Mouse (Mus musculus): ENCODE measurements at regions not wholly inside any gene's neighbourhood (a gene's known extent, or its start where the extent isn't known, plus 50 kb on each side); places are given as distances from the start of the nearest gene placed in this dataset.
"Not testable (repeated sequence)": the region's sequence is repeated elsewhere in the genome, so short reads cannot be mapped to it uniquely, and the experiment has no call there.

DNA sequence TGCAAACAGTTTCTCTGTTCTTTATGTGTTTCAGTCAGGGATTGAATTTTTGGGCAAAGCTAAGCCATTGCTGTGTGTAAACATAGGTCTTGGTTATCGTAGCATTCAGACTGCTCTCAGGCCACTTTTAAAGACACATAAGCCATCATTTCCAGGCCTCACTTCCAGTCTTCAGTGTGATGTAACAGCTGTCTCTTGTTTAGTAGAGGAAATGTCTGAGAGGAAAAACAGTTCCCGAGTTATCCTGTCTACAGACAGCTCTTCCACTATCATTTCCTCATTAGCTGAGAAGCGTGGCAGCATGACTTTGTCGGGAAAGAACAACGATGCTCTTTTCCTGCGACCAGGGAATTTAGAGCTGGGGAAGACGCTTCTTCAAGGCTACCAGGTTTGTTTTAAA, 196.9 kb downstream of the Fam198b start:
- DNase-seq = no peak

DNA sequence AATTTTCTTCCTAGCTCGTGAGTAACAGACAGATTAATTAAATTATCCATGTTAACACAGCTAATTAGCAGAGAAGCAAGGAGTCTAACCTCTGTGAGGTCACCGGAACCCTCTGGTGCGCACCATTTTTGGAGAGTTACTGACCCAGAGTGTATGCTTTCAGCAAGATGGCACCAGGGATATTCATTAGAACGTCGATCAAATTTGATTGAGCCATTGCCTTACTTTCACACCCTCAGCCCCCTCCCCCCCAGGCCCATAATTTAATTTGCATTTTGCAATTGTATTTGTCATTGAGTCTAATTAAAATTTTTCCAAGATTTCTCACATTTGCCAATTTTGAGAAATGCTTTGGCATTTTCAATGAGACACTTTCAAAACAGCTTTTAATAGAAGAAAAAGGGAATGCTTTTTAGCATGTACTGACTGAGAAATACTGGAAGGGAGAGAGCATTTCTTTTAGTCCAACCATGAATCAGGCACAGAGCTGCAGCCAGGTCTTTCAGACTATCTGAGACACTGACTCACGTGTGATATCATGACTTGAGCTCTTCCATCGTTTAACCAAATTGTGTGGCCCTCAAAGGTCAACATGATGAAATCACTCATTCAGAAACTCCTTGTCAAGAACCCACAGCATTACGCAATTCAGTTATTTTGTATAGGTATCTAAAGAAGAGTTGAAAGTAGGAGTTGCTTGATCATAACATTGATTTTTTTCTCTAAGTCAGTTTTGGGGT, 198.6 kb downstream of the Fam198b start:
- no peak for DNase-seq

DNA sequence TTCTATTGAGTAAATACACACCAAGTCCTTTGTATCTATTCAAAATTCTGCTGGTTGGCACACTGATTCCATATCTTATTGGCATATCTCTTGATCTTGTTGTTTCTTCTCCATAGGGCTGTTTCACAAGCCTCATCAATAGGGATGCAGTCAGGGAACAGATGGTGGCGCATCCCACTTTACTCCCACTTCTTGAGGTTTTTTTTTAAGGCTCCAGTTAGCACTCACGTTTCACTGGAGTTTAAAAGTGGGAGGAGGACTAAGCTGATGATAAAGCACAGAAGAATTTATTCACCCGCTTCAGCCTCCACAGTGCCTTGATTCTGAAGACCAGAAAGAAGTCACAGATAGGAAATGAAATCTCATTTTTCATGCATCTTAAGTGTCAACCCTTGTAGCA, 199.8 kb downstream of the Fam198b start:
- DNase-seq = no peak

DNA sequence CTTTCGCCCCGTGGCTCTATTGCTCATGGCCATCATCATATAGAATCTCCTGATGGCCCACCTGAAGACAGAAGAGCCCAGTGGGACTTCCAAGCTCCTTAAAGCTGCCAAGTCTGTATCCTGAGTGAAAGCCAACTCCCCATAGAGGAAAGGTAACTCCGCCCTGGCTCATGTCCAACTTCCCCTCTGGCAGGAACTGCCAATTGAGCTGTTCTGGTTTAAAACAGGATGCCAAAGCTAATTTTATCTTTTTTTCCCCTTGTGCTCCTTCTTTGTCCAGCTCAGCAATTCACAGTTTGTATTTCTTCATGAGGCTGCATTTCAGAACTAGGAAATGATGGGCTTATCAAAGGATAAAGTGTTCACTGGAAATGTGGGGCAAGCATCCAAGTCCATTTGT, 215.3 kb downstream of the Fam198b start:
- peak in 1 of 2 experiments; percentile 21 for DNase-seq

DNA sequence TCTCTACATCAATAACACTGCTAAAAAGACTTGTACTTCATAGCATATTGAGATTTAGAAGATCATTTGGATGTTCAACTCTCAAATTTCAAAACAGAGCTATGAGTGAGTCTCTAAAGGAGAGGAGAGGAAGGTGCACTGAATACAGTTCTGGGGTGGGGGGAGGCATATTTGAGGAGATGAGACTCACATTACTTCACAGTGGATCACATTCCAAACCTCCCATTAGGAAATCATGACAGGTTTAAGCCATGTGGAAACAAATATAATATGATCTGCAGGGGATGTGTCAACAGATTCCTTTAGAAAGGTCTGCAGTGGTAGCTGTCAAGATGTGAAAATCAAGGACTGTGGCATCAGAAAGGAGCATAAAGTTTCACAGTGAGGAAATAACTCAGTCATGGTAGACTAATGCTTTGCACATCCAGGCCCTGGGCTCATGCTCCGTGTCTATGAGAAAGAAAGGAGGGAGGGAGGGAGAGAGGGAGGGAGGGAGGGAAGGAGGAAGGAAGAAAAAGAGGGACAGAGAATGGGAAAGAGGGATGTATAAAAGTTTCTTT, 235.9 kb downstream of the Fam198b start:
- no peak for DNase-seq

DNA sequence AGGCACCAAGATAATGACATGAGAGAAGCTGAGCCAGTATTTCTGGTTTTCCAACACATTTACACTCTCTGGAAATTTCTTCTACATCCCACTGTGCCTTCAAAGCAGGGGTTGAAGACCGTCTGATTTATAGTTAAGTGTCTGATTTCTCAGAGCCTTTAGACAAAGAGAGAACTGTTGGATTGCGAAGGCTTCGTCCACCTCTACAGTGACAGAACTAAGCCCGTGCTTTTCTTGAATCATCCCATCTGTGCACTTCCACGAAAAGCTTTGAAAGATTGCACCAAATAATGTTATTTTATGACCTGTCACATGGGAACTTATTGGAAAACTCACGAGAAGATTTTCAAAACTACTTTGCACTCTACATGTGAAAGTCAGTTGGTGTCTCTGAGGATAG, 239.3 kb downstream of the Fam198b start:
- no peak for DNase-seq

DNA sequence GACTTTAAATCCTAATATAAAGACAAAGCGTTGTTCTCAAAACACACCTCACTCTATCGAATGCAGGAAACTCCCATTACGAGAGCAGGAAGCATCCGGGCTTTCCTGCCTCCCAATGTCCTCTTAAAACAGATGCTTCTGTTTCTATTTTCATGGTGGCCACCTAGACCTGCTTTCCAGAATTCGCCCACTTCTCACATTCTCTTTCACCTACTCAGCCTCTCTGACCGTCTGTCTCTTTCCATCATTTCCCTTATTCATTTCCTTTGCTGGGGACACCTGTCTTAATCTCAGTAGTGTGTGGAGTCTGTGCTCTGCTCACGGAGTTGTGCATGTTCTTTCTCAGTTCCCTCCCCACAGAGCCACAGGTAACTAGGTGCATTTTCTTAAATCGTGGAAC, 240.3 kb downstream of the Fam198b start:
- DNase-seq = no peak

DNA sequence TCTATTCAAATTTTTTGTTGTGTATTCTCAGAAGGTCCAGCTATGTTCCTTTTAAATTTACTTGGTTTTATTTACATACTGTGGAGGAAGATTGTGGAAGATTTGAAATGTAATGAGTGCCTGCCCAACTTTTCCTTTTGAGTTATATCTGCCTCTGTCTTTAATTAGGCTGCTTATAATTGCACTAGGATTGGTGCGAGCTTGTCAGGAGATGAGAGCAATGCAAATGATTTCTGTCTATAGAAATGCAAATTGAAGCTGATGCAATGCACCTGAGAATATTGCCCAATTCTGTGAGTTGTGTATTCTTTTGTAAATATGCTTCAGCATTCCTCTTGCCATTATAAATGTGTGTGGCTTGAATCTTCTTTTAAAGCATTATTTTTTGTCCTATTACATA, 257.4 kb downstream of the Fam198b start:
- DNase-seq = no peak

DNA sequence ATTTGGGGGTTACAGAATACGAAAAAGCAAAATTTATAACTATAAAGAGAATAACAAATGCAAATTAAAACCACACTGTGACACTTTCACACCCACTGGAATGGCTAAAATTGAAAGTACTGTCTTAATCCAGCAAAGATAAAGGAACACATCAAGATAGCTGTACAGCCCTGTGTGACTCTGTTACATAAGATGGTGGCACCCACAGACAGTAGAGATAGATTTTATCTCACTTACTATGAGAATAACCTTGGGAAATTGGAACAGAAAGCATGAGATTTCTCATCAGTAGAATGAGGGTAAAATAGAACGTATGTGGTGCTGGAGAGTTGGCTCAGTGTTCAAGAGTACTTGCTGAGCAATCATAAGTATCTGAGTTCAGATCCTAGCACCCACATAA, 276.1 kb downstream of the Fam198b start:
- DNase-seq = no peak

DNA sequence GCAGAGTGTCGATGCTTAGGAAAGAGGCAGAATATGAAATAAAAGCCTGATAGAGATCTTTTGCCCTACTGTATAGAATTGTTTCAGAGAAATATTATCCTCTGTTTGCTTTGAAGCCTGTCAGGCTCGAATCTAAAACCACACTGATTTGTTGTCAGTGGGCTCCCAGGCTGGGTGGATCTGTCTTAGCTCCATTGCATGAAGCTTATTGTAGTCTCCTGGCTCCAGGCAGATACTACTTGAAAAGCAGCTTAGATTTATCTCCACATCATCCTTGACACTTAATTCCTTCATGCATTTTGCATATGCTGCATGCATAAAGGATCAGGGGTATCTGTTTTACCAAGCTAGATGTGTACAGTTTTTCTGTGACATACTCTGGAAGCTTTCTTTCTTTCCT, 297.4 kb downstream of the Fam198b start:
- DNase-seq = no peak

DNA sequence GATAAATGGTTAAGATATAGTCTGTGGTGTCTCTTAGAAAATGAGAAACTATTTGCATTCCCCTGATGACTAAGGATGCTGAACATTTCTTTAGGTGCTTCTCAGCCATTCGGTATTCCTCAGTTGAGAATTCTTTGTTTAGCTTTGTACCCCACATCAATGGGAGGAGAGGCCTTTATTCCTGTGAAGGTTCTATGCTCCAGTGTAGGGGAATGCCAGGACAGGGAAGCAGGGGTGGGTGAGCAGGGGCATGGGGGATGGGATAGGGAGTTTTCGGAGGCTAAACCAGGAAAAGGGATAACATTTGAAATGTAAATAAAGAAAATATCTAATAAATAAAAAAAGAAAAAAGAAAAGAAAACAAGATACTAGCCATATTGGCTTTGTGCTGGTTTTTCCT, 297.8 kb downstream of the Fam198b start:
- not testable (repeated sequence) for DNase-seq

DNA sequence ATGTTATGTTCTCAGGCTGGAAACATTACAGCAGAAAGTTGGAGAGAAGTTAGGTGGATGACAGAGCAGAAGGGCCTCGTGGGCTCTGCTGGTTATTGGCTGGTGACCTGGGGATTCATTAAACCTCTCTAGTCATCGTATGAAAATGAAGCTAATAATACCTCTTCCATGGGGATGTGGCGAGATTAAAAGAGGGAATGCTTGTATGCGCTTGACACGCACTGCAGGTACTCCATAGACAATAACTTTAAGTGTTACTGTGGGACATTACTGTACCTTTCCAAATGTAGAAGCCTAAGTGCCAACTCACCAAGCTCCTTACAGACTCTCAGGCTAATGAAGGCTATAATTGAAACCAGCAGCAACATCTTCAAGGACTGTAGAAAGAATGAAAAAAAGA, 303.1 kb downstream of the Fam198b start:
- DNase-seq = no peak

DNA sequence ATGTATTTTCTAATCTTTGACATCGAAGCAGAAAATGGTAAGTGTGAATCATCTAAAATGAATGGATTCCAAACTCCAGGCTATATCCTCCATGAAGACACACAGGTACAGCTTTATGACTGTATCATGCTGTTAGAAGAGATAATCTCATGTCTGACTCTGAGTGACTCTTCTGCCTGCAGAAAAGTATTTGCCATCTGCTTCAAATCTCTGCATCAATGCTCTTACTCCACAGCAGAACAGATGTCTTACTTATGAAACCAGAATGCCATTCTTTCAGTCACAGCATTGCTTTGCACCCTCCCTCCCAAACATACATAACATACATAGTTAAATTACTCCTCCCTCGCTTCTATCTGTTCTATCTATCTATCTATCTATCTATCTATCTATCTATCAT, 316.6 kb downstream of the Fam198b start:
- DNase-seq = no peak

DNA sequence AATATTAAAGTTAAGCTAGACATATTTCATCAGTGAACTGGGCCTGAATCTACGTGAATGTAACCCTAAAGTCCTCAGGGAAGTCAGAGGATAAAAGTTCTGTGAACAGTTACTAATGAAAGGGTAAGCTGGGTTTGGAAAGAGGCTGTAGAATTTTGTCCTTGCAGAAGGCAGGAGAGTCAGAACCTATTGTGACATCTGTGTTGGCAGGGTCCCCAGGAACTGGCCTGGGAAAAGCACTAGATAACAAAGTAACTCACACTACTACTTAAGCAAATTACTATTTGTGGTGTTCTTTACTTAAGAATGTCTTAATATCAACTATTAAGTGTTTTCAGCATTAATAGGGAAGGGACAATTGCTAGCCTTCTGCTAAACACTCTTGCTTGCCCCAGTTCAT, 320.5 kb downstream of the Fam198b start:
- DNase-seq = no peak

DNA sequence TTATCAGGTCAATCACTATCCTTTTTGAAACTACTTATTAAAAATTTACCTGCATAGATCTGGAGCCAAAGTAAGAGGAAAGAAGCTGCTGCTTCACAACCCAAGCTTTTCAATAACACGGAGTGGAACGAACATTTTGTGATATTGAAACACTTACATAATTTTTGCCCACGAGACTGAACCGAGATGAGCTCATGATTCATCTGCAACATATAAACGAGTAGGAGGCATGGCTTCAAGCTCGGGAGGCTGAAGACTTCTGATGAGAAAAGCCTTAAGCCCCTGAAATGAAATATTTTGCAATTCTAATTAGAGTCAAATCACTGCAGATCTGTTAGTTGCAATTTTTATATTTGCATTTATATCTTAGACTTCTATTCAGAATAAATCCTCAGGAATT, 321.0 kb downstream of the Fam198b start:
- DNase-seq = no peak

DNA sequence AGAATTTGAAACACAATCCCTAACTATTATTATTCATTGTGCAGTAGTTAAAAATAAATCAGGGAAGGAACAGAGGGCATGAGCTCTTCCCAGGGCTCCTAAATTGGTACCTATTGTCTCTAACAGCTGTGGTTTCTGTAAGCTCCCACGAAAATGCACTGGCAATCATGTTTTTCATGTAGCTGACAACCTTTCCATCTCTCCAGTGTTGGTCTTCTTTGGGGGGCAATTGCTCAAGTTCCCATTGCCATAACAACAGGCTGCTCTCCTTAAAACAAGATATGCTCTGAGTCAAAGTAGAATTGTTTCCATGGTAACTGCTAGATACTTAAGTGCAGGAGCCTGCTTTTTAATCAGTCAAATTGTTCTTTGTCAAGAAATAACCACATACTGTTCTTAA, 322.7 kb downstream of the Fam198b start:
- DNase-seq = no peak

DNA sequence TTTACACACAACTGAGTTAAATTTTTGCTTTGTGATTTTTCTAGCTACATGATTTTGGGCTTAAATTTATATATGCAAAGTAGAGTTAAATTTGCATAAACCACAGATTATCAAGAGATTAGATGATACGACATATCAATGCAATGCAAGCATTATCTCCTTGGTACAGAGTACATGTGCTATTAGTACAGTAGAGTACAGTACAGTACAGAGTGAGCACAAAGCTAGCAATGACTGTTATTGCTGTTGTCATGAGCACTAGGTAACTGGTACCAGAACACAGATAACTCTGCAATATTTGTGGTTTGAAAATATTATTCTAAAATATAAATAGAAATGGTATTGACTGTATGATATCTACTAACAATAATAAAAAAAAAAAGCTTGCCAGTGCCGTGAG, 323.7 kb downstream of the Fam198b start:
- no peak for DNase-seq

DNA sequence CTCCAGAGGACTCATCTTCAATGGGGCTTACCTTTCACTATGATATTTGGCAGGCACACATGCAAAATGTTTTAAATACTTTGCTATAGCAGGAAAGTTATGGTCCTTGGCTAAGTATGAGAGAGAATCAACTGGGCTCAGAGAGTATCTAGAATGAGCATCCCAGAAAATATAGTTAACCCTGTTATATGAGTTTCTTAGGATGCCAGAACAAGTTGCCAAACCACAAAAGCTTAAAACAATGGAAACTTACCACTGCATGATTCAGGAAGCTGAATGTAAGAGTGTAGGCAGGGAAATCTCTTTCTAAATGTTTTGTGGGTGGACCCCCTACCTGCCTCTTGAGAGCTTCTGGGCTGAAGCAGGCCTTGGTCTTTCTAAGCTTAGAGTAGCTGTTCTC, 325.3 kb downstream of the Fam198b start:
- DNase-seq = no peak

DNA sequence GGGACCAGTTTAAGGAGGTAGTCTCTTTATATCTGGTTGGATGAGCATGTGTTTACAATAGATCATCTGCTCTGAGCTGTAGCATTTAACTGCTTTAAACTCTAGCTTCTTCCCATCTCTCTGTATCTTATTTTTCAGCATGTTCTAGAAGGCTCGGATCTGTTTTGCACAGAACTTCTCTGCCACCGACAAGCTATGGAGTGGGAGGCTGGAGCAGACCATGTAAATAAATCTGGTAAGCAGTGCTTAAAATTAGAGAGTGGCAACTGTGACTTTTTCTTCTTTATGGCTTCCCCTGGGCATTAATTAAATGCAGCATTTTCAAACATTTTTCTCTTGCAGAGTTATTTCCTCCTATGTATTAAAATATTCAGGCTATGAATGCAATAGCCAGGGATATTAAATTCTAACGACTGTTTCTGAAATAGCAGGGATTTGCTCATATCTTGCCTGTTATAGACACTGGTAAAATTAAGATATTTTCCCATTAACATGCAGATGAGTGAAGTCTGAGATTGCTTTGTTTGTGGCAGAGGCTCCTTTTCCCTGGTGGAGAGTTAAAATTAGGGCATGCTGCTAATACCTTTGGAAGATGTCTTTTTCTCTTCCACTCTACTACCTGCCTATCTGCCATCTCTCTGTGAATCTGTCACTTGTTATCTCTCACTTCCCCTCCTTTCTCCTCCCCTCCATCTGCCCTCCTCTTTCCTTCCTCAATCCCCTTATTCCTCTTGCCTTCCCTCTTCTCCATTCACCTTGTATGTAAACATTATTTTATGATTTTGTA, 327.2 kb downstream of the Fam198b start:
- DNase-seq = no peak

DNA sequence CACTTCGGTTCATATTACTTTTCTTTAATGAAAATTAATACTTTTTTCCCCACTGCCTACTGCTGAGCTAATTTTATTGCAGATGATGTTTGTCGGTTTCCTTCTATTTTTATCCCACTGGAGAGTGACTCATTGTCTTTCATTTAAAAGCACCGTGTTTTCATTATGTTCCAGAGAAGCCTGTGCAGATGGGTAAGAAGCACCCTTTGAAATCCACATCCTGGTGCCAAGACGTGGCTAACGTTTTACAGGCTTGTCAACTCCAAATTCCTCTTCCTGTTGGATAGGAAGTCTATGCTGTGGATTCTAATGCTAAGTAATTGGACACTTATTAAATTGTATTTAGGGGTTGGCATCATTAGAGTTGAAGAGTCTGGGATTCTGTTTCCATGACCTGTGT, 364.3 kb downstream of the Fam198b start:
- DNase-seq = no peak

DNA sequence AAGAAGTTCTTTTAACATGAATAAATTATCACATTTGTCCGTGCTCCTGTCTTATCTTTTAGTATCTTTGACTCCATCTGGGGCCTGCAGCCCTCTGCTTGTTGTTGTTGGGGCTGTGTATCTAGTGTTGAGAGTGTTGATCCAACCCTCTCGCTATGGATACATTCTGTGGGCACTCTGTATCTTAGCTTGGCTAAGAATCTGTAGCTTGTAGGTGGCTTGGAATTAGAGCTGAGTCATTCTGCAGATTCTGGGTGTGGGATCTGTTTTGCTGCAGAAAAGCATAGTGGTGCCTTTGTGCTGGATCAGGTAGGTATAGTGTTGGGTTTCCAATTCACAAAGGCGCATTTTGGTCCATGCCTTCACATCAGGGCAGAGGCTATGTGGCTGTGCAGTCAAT, 365.6 kb downstream of the Fam198b start:
- no peak for DNase-seq

DNA sequence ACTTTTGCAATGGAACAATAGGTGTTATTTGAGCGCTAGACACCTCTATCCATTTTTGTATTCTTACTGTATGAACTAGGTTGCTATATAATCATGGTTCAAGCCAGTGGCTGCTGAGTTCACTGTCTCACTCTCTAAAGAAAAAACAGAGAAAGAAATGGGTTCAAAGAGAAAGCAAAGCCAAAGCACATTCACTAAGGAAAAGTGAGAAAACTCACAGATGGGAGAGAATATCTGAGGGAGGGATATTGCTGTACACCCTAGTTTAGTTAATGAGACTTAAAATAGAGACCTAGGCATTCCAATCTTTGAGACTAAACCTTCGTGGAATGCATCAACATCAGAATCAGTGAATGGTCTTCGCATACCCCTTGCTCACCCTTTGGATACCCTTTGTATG, 371.0 kb downstream of the Fam198b start:
- DNase-seq = no peak

DNA sequence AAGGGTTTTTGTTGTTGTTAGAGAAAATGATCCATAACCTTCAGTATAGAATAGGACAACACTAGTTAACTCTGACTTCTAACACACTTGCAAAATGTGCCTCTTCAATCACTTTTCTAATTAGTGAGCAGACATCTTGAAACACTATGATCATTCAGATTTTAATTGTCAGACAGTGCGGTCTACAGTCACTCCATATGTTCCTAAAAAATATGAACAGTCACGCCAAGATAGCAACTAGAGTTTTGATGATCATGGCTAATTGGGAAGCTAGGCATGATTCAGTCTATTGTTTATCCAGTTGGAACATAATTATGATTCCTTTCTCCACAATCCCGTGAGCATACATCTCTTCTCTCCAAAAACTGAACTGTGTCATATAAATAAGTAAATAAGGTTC, 372.1 kb downstream of the Fam198b start:
- no peak for DNase-seq

DNA sequence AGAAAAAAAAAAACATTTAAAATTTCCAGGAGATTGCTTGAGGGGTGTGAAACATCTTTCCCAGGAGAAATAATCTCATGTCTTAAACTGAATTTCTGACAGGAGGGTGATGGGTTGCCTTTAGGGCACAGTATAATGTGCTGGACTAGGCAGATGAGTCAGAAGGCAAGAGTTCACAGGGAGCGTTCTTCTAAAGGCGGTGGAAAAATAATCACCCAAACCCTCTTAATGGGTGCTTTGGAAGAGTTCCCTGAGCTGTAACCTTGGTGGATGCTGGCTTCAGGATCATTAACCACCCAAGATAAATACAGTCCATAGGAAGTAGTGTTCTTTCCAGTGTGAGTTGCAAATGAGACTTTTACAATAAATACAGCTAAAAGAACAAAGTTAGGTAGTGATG, 378.8 kb downstream of the Fam198b start:
- DNase-seq = no peak
